Mouse (Mus musculus) megakaryocyte, embryonic 14.5 days (primary cell): ENCODE data around the gene Evi5l.

Experiments used
- FLI1 ChIP-seq: IDR thresholded peaks from 2 replicates; pipeline ENCODE4 v1.6.1; 2012; ENCODE audit warnings: low read length, inconsistent platforms, mixed read lengths
- GATA1 ChIP-seq: IDR thresholded peaks from 3 replicates; pipeline ENCODE4 v1.6.1; 2012; ENCODE audit warnings: mixed read lengths, low read length, inconsistent platforms, borderline replicate concordance

DNA sequence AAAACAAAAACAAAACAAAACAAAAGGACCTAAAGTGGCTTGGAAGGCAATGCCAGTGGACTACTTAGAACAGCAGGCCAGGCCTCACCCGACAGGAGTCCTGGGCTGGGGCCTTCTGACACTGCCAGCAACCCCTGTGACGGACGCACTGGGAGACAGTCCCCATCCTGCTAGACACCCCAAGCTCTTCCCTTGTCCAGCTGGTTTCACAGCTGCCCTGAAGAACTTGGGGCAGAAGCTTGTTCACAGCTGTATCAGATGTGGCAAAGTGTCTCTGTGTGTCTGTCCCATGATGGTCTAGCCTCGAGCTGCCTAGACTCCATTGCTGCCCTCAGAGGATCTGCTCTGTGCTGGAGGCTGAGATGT is 93.4 kb downstream of the Evi5l start:
- TF ChIP-seq GATA1 (no peak), FLI1 (no peak)
